Mouse (Mus musculus) limb, embryonic 12.5 days (tissue): ENCODE measurements around the gene Odf3b. TPM values are rescaled to one million over a fixed set of nuclear protein-coding genes. Genes with fewer than 3 reads are reported as not detected.

Experiments used
- ATAC-seq: fragments of 200-750 bp; cut with Nextera tagmentation; 2 replicates; pipeline ENCODE4 v1.8.0; 2017; ENCODE audit warnings: low read depth, moderate TSS enrichment; ENCODE audit not compliant: insufficient number of reproducible peaks, insufficient read depth, low FRiP score, low TSS enrichment
- H3K27ac ChIP-seq: fragments of 300-500 bp; sonication (generic); 2 replicates; pipeline ENCODE4 v1.5.1; 2016; ENCODE audit warnings: mild to moderate bottlenecking, moderate library complexity
- H3K27me3 ChIP-seq: fragments of 300-500 bp; sonication (generic); 2 replicates; pipeline ENCODE4 v1.6.1; 2016; ENCODE audit warnings: mild to moderate bottlenecking, moderate library complexity
- H3K36me3 ChIP-seq: fragments of 300-500 bp; sonication (generic); 2 replicates; pipeline ENCODE4 v1.6.1; 2016; ENCODE audit warnings: mild to moderate bottlenecking, moderate library complexity
- H3K4me1 ChIP-seq: fragments of 300-500 bp; sonication (generic); replicated peaks from 2 replicates; pipeline ENCODE4 v1.6.1; 2016
- H3K4me2 ChIP-seq: fragments of 300-500 bp; sonication (generic); 2 replicates; pipeline ENCODE4 v1.6.1; 2016; ENCODE audit warnings: mild to moderate bottlenecking, moderate library complexity
- H3K4me3 ChIP-seq: fragments of 300-500 bp; sonication (generic); replicated peaks from 2 replicates; pipeline ENCODE4 v1.5.1; 2016; ENCODE audit warnings: mild to moderate bottlenecking
- H3K9ac ChIP-seq: fragments of 300-500 bp; sonication (generic); replicated peaks from 2 replicates; pipeline ENCODE4 v1.6.1; 2016; ENCODE audit warnings: mild to moderate bottlenecking, moderate library complexity
- H3K9me3 ChIP-seq: fragments of 300-500 bp; sonication (generic); 2 replicates; pipeline ENCODE4 v1.6.1; 2016; ENCODE audit warnings: mild to moderate bottlenecking, moderate library complexity
- WGBS: fragments of 180-500 bp; shearing (Covaris S2); methylation state at CpG from one replicate; pipeline ENCODE4 v1.1.7; 2016; 5-methylcytosine and 5-hydroxymethylcytosine counted together
- polyA plus RNA-seq: library from polyadenylated mRNA; unstranded; fragments of >200 nt; fragmentation: Nextera tagmentation; extraction: Ambion mirVana; gene quantifications from 2 replicates; pipeline ENCODE4 v1.2.1, GENCODE M21; 2016

The Odf3b gene
- 0.33 and 0.48 TPM in 2 replicates for polyA plus RNA-seq

- no peak for ATAC-seq
- peaks cover 49% of the 10 kb centered on the region for H3K27me3 ChIP-seq
- peak within 1 kb of the TSS; percentile 53 for H3K9ac ChIP-seq
- H3K4me1 ChIP-seq, result peaks cover 25% of the 10 kb centered on the region
- under 1% methylated on average over 33 of the region's 33 CpGs for WGBS
- no peak within 1 kb of the TSS for H3K27ac ChIP-seq
- H3K36me3 ChIP-seq, result no peaks in the 10 kb centered on the region
- no peaks in the 10 kb centered on the region for H3K9me3 ChIP-seq
- H3K4me3 ChIP-seq, result peak within 1 kb of the TSS; percentile 42
- H3K4me2 ChIP-seq, result peak within 1 kb of the TSS; percentile 74
These were observed at the start of gene Odf3b for GRCm38 (mm10) chr15:89378831-89379401. Gene Odf3b, minus strand, starts transcription at chr15:89379282.

- H3K4me1 ChIP-seq, result peaks cover 24% of the 10 kb centered on the region
- H3K9me3 ChIP-seq, result no peaks in the 10 kb centered on the region
- H3K4me2 ChIP-seq, result peak overlapping the region; percentile 87
- 84% methylated on average over 19 of the region's 19 CpGs for WGBS
- peaks cover 25% of the 10 kb centered on the region for H3K36me3 ChIP-seq
- H3K27ac ChIP-seq, result no peak overlapping the region
- no peaks in the 10 kb centered on the region for H3K27me3 ChIP-seq
- H3K9ac ChIP-seq, result no peak overlapping the region; the same call in 1 of the 2 replicates
- ATAC-seq, result no peak
- H3K4me3 ChIP-seq, result peak overlapping the region; percentile 74
These were observed 49.2 kb upstream of the Odf3b start for GRCm38 (mm10) chr15:89428136-89428790.

- no peak for ATAC-seq
- 90% methylated on average over 10 of the region's 10 CpGs for WGBS
- Histone ChIP-seq H3K27ac (no peak overlapping the region), H3K9ac (no peak overlapping the region), H3K4me2 (no peak overlapping the region), H3K9me3 (no peaks in the 10 kb centered on the region), H3K4me3 (no peak overlapping the region), H3K4me1 (peaks cover 24% of the 10 kb centered on the region), H3K36me3 (peaks cover 25% of the 10 kb centered on the region), H3K27me3 (no peaks in the 10 kb centered on the region)
These were observed 47.6 kb upstream of the Odf3b start for GRCm38 (mm10) chr15:89426716-89427115.

- Histone ChIP-seq H3K27me3 (no peaks in the 10 kb centered on the region), H3K9me3 (no peaks in the 10 kb centered on the region), H3K27ac (no peak within 1 kb of the TSS), H3K4me3 (no peak within 1 kb of the TSS), H3K4me2 (peak within 1 kb of the TSS; percentile 45), H3K9ac (peak within 1 kb of the TSS; percentile 34; the same call in 1 of the 2 replicates), H3K4me1 (peaks cover 24% of the 10 kb centered on the region), H3K36me3 (peaks cover 25% of the 10 kb centered on the region)
- ATAC-seq, result no peak
- 20% methylated on average over 6 of the region's 6 CpGs for WGBS
These were observed 46.6 kb upstream of the Odf3b start, which contains the start of gene Cpt1b for GRCm38 (mm10) chr15:89425711-89426121. Gene Cpt1b, minus strand, starts transcription at chr15:89425863.

GRCm38 (mm10) chr15:89424621-89425020 is 45.5 kb upstream of the Odf3b start:
- Histone ChIP-seq H3K4me3 (no peak overlapping the region), H3K4me1 (peaks cover 20% of the 10 kb centered on the region), H3K9ac (no peak overlapping the region), H3K4me2 (no peak overlapping the region), H3K27me3 (no peaks in the 10 kb centered on the region), H3K36me3 (peaks cover 33% of the 10 kb centered on the region), H3K27ac (no peak overlapping the region), H3K9me3 (no peaks in the 10 kb centered on the region)
- ATAC-seq, result no peak
- WGBS, result 86% methylated on average over 8 of the region's 8 CpGs

- peaks cover 28% of the 10 kb centered on the region for H3K36me3 ChIP-seq
These were observed 42.9 kb upstream of the Odf3b start for GRCm38 (mm10) chr15:89421938-89422337.

GRCm38 (mm10) chr15:89415282-89415681 is 36.2 kb upstream of the Odf3b start:
- no peak for ATAC-seq
- Histone ChIP-seq H3K27ac (no peak overlapping the region), H3K9ac (no peak overlapping the region), H3K4me2 (no peak overlapping the region), H3K9me3 (no peaks in the 10 kb centered on the region), H3K27me3 (no peaks in the 10 kb centered on the region), H3K4me1 (no peaks in the 10 kb centered on the region), H3K4me3 (no peak overlapping the region), H3K36me3 (peaks cover 11% of the 10 kb centered on the region)
- 83% methylated on average over 8 of the region's 8 CpGs for WGBS

More at GRCm38 (mm10) chr15:89421938-89422337, 42.9 kb upstream of the Odf3b start:
- H3K9me3 ChIP-seq, result no peaks in the 10 kb centered on the region
- no peak overlapping the region for H3K27ac ChIP-seq
- H3K4me2 ChIP-seq, result no peak overlapping the region
- ATAC-seq, result no peak
- peaks cover 13% of the 10 kb centered on the region for H3K4me1 ChIP-seq
- 90% methylated on average over 9 of the region's 9 CpGs for WGBS
- no peaks in the 10 kb centered on the region for H3K27me3 ChIP-seq
- no peak overlapping the region for H3K4me3 ChIP-seq
- no peak overlapping the region for H3K9ac ChIP-seq

- Histone ChIP-seq H3K4me1 (no peaks in the 10 kb centered on the region), H3K27me3 (no peaks in the 10 kb centered on the region), H3K9ac (no peak within 1 kb of the TSS), H3K36me3 (no peaks in the 10 kb centered on the region), H3K4me3 (no peak within 1 kb of the TSS), H3K4me2 (no peak within 1 kb of the TSS), H3K27ac (no peak within 1 kb of the TSS), H3K9me3 (peaks cover 16% of the 10 kb centered on the region)
- WGBS, result 81% methylated on average over 24 of the region's 24 CpGs
- ATAC-seq, result peak; percentile 42; the same call in 1 of the 2 replicates
These were observed 31.0 kb upstream of the Odf3b start, which contains the start of gene Syce3 for GRCm38 (mm10) chr15:89410118-89410517. Gene Syce3, minus strand, starts transcription at chr15:89410503.

GRCm38 (mm10) chr15:89406691-89407090 is 27.6 kb upstream of the Odf3b start:
- no peaks in the 10 kb centered on the region for H3K4me1 ChIP-seq
- no peaks in the 10 kb centered on the region for H3K36me3 ChIP-seq
- no peak overlapping the region for H3K4me3 ChIP-seq
- no peak overlapping the region for H3K4me2 ChIP-seq
- no peak overlapping the region for H3K9ac ChIP-seq
- no peak for ATAC-seq
- H3K27me3 ChIP-seq, result no peaks in the 10 kb centered on the region
- peaks cover 16% of the 10 kb centered on the region for H3K9me3 ChIP-seq
- H3K27ac ChIP-seq, result no peak overlapping the region

GRCm38 (mm10) chr15:89404831-89405623 is 25.9 kb upstream of the Odf3b start:
- Histone ChIP-seq H3K4me1 (no peaks in the 10 kb centered on the region), H3K4me2 (no peak overlapping the region), H3K9ac (no peak overlapping the region), H3K27me3 (no peaks in the 10 kb centered on the region), H3K9me3 (peaks cover 16% of the 10 kb centered on the region), H3K27ac (no peak overlapping the region), H3K36me3 (no peaks in the 10 kb centered on the region), H3K4me3 (no peak overlapping the region)
- 79% methylated on average over 10 of the region's 10 CpGs for WGBS
- ATAC-seq, result no peak

- ATAC-seq, result no peak
- Histone ChIP-seq H3K4me2 (no peak overlapping the region), H3K9ac (no peak overlapping the region), H3K27me3 (no peaks in the 10 kb centered on the region), H3K4me3 (no peak overlapping the region), H3K9me3 (peaks cover 4% of the 10 kb centered on the region; the same call in 1 of the 2 replicates), H3K4me1 (no peaks in the 10 kb centered on the region), H3K36me3 (no peaks in the 10 kb centered on the region), H3K27ac (no peak overlapping the region)
- WGBS, result 85% methylated on average over 1 of the region's 1 CpGs
These were observed 23.4 kb upstream of the Odf3b start for GRCm38 (mm10) chr15:89402471-89402870.
